Mouse (Mus musculus) embryonic facial prominence, embryonic 14.5 days (tissue): ENCODE results near the gene Pgbd5. TPM values are rescaled to one million over a fixed set of nuclear protein-coding genes. Genes with fewer than 3 reads are reported as not detected.
A peak's percentile ranks its signal among the peaks of the same experiment; 100 is the strongest.

Source experiments
- ATAC-seq: fragments of 200-750 bp; cut with Nextera tagmentation; 2 replicates; pipeline ENCODE4 v1.8.0; 2017; ENCODE audit warnings: low read depth, moderate number of reproducible peaks, moderate TSS enrichment
- DNase-seq: peaks from one replicate; pipeline ENCODE4 v3.0.0-alpha.2; 2015; ENCODE audit warnings: low spot score
- H3K27ac ChIP-seq: fragments of 300-500 bp; sonication (generic); replicated peaks from 2 replicates; pipeline ENCODE4 v1.5.1; 2014; ENCODE audit warnings: low read depth, mild to moderate bottlenecking, low read length, moderate library complexity
- H3K27me3 ChIP-seq: fragments of 300-500 bp; sonication (generic); replicated peaks from 2 replicates; pipeline ENCODE4 v1.6.1; 2014; ENCODE audit warnings: low read length; ENCODE audit not compliant: control insufficient read depth, insufficient read depth
- H3K36me3 ChIP-seq: fragments of 300-500 bp; sonication (generic); 2 replicates; pipeline ENCODE4 v1.6.1; 2014; ENCODE audit warnings: low read length, mixed read lengths; ENCODE audit not compliant: control insufficient read depth, insufficient read depth
- H3K4me1 ChIP-seq: fragments of 300-500 bp; sonication (generic); 2 replicates; pipeline ENCODE4 v1.6.1; 2014; ENCODE audit warnings: antibody characterized with exemption, low read length; ENCODE audit not compliant: control insufficient read depth, insufficient read depth
- H3K4me2 ChIP-seq: fragments of 300-500 bp; sonication (generic); 2 replicates; pipeline ENCODE4 v1.6.1; 2014; ENCODE audit warnings: low read depth, mild to moderate bottlenecking, low read length, moderate library complexity, mixed read lengths
- H3K4me3 ChIP-seq: fragments of 300-500 bp; sonication (generic); 2 replicates; pipeline ENCODE4 v1.5.1; 2014; ENCODE audit warnings: low read depth, mild to moderate bottlenecking, low read length
- H3K9ac ChIP-seq: fragments of 300-500 bp; sonication (generic); 2 replicates; pipeline ENCODE4 v1.6.1; 2014; ENCODE audit warnings: low read depth, mild to moderate bottlenecking, low read length, moderate library complexity, mixed read lengths
- H3K9me3 ChIP-seq: fragments of 300-500 bp; sonication (generic); 2 replicates; pipeline ENCODE4 v1.6.1; 2016; ENCODE audit warnings: low read length; ENCODE audit not compliant: control insufficient read depth
- WGBS: fragments of 180-500 bp; shearing (Covaris S2); extraction: QIAGEN DNeasy Blood & Tissue Kit; methylation state at CpG from one replicate; pipeline ENCODE4 v1.1.7; 2014; 5-methylcytosine and 5-hydroxymethylcytosine counted together
- polyA plus RNA-seq: library from polyadenylated mRNA; unstranded; fragments of >200 nt; fragmentation: Nextera tagmentation; extraction: Ambion mirVana; gene quantifications from 2 replicates; pipeline ENCODE4 v1.2.1, GENCODE M21; 2014

Pgbd5 gene
- polyA plus RNA-seq, 1 experiment from 2014 or later: 3.3 TPM

DNA sequence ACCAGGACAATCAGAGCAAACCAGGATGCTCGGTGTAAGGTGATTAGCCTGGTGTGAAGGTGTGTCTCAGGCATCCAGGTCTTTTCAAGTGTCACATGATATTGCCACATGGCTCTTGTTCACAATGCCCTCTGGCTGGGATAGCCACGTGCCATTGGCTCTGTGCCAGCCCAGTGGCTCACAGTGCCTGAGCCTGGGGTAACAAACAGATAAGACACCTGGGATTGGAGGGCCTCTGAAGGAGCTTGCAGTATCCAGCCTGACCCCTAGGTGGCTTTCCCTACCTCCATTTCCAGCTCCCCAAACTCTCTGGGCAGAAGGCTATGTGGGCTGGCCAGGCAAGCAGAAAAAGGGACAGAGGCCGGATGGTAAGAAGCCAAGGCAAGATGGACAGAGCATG lies 35.6 kb downstream of the Pgbd5 start:
- no peaks in the 10 kb centered on the region for H3K9me3 ChIP-seq
- 39% methylated on average over 3 of the region's 3 CpGs for WGBS
- H3K9ac ChIP-seq: no peak overlapping the region

DNA sequence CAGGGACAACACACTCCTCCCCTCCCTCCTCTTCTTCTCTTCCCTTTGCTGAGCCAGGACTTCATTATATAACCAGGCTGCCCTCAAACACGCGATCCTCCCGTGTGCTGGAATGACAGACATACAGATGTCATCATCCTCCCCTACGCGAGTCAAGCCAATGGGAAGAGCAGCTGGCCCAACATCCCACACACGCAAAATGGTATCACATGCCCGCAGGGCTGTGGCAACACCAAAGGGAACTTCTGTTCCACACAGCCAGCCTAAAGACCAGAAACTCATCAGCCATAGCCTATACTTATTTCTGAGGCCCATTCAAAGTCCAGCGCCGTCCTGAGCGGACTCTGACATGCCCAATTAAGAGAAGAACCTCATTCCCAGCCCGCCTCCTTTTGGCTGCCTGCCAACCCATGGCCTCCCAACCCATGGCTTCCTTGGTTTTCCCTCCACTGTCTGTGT lies 40.0 kb downstream of the Pgbd5 start:
- Histone ChIP-seq H3K4me3 (no peak overlapping the region), H3K36me3 (no peaks in the 10 kb centered on the region), H3K9me3 (no peaks in the 10 kb centered on the region), H3K27ac (no peak overlapping the region), H3K9ac (no peak overlapping the region), H3K4me1 (peaks cover 8% of the 10 kb centered on the region; the same call in 1 of the 2 replicates), H3K4me2 (no peak overlapping the region), H3K27me3 (no peaks in the 10 kb centered on the region)
- DNase-seq (no peak), ATAC-seq (no peak)
- WGBS: 77% methylated on average over 11 of the region's 11 CpGs

More for the DNA sequence above, 35.6 kb downstream of the Pgbd5 start:
- peak; percentile 64; the same call in 1 of the 2 replicates for ATAC-seq
- DNase-seq: peak; percentile 36
- Histone ChIP-seq H3K36me3 (no peaks in the 10 kb centered on the region), H3K27me3 (no peaks in the 10 kb centered on the region), H3K4me1 (no peaks in the 10 kb centered on the region), H3K4me2 (no peak overlapping the region), H3K4me3 (no peak overlapping the region), H3K27ac (no peak overlapping the region)

- no peaks in the 10 kb centered on the region for H3K36me3 ChIP-seq
- no peak overlapping the region for H3K4me2 ChIP-seq
- H3K27ac ChIP-seq: no peak overlapping the region
- WGBS: 35% methylated on average over 11 of the region's 12 CpGs
- no peak overlapping the region for H3K4me3 ChIP-seq
- no peak overlapping the region for H3K9ac ChIP-seq
- peaks cover 8% of the 10 kb centered on the region; the same call in 1 of the 2 replicates for H3K4me1 ChIP-seq
- H3K27me3 ChIP-seq: no peaks in the 10 kb centered on the region
- H3K9me3 ChIP-seq: no peaks in the 10 kb centered on the region
- DNase-seq (no peak), ATAC-seq (no peak)
Measured at GRCm38 (mm10) chr8:124398843-124399402, 40.5 kb downstream of the Pgbd5 start.

GRCm38 (mm10) chr8:124397321-124398065 lies 42.0 kb downstream of the Pgbd5 start:
- Histone ChIP-seq H3K27me3 (no peaks in the 10 kb centered on the region), H3K36me3 (no peaks in the 10 kb centered on the region), H3K4me3 (no peak overlapping the region), H3K9ac (no peak overlapping the region), H3K4me2 (no peak overlapping the region), H3K4me1 (peaks cover 17% of the 10 kb centered on the region), H3K27ac (no peak overlapping the region), H3K9me3 (no peaks in the 10 kb centered on the region)
- DNase-seq (peak; percentile 54), ATAC-seq (no peak)
- WGBS: 70% methylated on average over 11 of the region's 11 CpGs

- ATAC-seq (no peak), DNase-seq (no peak)
- no peaks in the 10 kb centered on the region for H3K36me3 ChIP-seq
- H3K9me3 ChIP-seq: no peaks in the 10 kb centered on the region
- H3K27ac ChIP-seq: no peak overlapping the region
- no peak overlapping the region for H3K4me3 ChIP-seq
- 85% methylated on average over 2 of the region's 2 CpGs for WGBS
- peaks cover 20% of the 10 kb centered on the region for H3K4me1 ChIP-seq
- H3K4me2 ChIP-seq: no peak overlapping the region
- no peaks in the 10 kb centered on the region for H3K27me3 ChIP-seq
- no peak overlapping the region for H3K9ac ChIP-seq
Measured at GRCm38 (mm10) chr8:124396531-124396930, 42.9 kb downstream of the Pgbd5 start.

DNA sequence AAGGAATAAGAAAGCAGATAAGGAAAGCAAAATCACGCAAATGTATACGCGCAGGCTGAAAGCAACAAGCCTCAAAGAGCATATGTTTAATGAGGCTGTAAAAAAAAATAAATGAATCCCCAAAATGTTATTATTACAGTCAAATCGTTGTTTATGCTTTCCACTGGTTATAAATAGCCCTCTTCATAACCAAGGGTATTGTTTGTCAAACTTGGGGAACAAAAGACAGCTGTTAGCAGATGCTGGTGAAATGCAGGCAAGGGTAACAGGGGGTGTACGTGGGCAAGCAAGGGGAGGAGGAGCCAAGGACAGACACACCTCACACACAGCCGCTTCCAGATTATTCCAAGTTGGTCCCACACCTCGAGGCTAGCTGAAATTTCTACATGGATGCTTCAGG lies 44.1 kb downstream of the Pgbd5 start:
- Histone ChIP-seq H3K9ac (no peak overlapping the region), H3K4me3 (no peak overlapping the region), H3K27ac (no peak overlapping the region), H3K4me1 (peaks cover 24% of the 10 kb centered on the region), H3K27me3 (no peaks in the 10 kb centered on the region), H3K4me2 (no peak overlapping the region), H3K9me3 (no peaks in the 10 kb centered on the region), H3K36me3 (no peaks in the 10 kb centered on the region)
- DNase-seq: no peak
- no peak for ATAC-seq
- 69% methylated on average over 7 of the region's 7 CpGs for WGBS

DNA sequence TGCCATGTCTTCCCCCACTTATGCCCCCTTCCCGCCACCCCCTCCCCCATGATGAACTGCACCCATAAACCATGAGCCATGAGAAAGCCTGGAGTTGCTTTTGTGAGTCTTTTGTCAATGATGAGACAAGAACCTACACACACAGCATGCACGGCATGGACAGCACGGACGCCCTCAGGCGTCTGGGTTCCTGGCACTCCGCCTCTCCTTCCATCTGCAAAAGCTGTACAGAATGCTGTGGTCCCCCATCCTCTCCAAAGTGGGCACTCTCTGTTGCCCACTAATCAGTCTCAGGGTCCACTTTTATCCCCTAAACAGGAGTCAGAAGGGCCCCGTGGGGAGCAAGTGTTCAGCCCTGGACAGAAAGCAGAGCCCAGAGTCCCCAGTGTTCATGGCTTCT lies 44.5 kb downstream of the Pgbd5 start:
- Histone ChIP-seq H3K4me2 (no peak overlapping the region), H3K27me3 (no peaks in the 10 kb centered on the region), H3K4me3 (no peak overlapping the region), H3K36me3 (no peaks in the 10 kb centered on the region), H3K9ac (no peak overlapping the region), H3K9me3 (no peaks in the 10 kb centered on the region), H3K27ac (no peak overlapping the region), H3K4me1 (peaks cover 24% of the 10 kb centered on the region)
- DNase-seq (no peak), ATAC-seq (no peak)
- WGBS: 78% methylated on average over 7 of the region's 7 CpGs

- Histone ChIP-seq H3K27me3 (no peaks in the 10 kb centered on the region), H3K36me3 (no peaks in the 10 kb centered on the region), H3K4me3 (no peak overlapping the region), H3K4me2 (no peak overlapping the region), H3K27ac (no peak overlapping the region), H3K4me1 (peaks cover 24% of the 10 kb centered on the region), H3K9me3 (no peaks in the 10 kb centered on the region), H3K9ac (no peak overlapping the region)
- ATAC-seq (no peak), DNase-seq (no peak)
- WGBS: 81% methylated on average over 4 of the region's 4 CpGs
Measured at GRCm38 (mm10) chr8:124393927-124394326, 45.5 kb downstream of the Pgbd5 start.

DNA sequence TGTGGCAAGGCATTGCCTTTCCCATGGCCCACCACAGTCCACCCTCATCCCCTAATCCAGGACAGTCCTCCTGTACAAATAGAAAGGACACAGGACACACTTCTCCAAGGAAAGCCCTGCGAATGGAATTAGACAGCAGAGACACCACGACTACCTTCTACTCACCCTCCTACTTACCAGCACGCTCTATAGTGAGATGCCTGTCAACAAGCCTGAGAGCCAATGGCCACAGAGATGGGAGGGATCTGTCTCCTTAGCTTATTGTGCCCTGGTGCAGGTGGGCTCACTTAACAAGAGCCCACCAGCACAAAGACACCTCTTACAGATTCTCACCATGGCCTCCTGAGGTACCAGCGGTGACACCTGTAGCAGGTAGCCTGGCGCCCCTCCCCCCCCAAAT lies 46.4 kb downstream of the Pgbd5 start:
- 88% methylated on average over 5 of the region's 5 CpGs for WGBS
- H3K4me2 ChIP-seq: no peak overlapping the region
- H3K4me1 ChIP-seq: peaks cover 22% of the 10 kb centered on the region
- DNase-seq (no peak), ATAC-seq (no peak)
- no peaks in the 10 kb centered on the region for H3K36me3 ChIP-seq
- H3K27ac ChIP-seq: peak overlapping the region; percentile 73
- H3K27me3 ChIP-seq: no peaks in the 10 kb centered on the region
- H3K4me3 ChIP-seq: no peak overlapping the region
- no peak overlapping the region for H3K9ac ChIP-seq
- no peaks in the 10 kb centered on the region for H3K9me3 ChIP-seq
